Mouse (Mus musculus) cerebellum, adult 11-12 months (tissue): Measurements from ENCODE around the gene Bmp2.

ENCODE experiments used
- DNase-seq: peaks from one replicate; pipeline ENCODE4 v3.0.0; 2022

Gene Bmp2

DNA sequence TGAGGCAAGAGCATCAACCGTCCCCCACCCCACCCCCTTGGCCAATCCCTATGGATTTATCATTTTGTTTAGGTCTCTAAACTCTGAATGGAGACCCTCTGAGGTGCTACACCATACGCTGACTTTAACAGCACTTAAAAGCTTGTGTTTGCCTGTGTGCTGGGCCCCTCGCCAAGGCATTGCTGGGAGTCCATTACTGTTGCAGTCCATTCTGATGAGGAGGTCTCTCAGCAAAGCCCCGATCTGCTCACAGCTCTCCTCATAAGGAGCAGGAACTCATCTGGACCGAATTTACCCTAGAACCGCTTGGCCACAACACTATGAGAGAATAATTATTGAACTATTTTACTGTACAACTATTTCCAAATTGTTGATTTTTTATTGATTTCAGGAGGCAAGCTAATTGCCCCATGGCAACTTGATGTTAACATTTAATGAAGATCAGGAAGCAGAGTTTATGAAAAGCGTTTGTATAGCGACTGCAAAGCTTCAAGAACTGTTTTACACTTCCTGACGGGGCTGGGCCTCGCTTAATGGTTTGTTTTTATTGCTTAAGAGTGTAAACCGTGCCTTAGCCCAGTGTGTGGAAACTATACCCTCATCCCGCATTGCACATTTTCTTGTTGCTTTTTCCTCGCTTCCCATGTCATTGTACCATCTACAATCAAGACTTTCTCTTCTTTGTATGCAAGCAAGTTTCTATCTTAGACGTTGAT lies 14.2 kb downstream of the Bmp2 start:
- no peak for DNase-seq

DNA sequence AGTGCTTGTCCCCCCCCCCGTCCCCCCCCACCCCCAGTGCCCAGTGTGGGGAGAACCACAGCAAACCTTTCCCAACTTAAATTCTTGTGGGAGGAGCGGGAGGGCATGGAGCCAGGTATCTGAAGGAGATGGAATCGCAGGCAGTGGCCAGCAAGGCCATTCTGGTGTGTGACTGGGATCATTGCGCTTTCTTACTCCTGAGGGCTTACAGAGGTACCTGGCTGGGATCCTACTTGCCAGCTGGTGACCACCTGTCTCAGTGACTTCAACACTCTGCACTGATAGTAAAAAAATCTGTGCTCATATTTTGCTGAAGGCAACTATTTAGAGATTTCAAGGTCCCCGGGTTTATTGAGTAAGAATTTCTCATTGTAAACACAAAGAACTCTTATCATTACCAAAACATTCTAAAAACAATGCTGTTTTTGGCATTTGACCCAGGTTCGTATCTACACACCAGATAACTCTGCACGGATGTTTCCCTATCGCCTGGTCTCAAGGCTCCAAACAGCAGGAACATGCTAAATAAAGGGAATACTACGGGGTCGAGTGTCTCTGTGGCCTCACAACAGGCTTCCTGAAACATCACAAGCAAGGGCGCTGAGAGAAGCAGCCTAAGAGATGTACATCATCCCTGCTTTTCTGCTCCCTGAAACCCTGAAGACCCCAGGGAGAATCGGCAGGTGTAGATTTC lies 39.8 kb downstream of the Bmp2 start:
- DNase-seq = peak; percentile 19
